Mouse (Mus musculus): Measurements from ENCODE around the gene Cog6. TPM values are rescaled to one million over a fixed set of nuclear protein-coding genes. Genes with fewer than 3 reads are reported as not detected.

Gene Cog6
- polyA plus RNA-seq (2015; fragmentation: Nextera tagmentation; extraction: Ambion mirVana) = 52.0 and 53.7 TPM in 2 replicates

- Histone ChIP-seq H3K9me3 (no peaks in the 10 kb centered on the region), H3K9ac (peak within 1 kb of the TSS; percentile 87), H3K4me1 (replicated peaks) (peaks cover 13% of the 10 kb centered on the region), H3K27ac (replicated peaks) (peak within 1 kb of the TSS; percentile 83), H3K4me2 (peak within 1 kb of the TSS; percentile 79), H3K36me3 (peaks cover 25% of the 10 kb centered on the region), H3K4me3 (peak within 1 kb of the TSS; percentile 86), H3K27me3 (no peaks in the 10 kb centered on the region; the same call in 1 of the 2 replicates)
- peak; percentile 94 for ATAC-seq (ENCODE audit: low read depth)
- 7% methylated on average over 53 of the region's 53 CpGs for WGBS
Measured at GRCm38 (mm10) chr3:53016436-53017340, at the start of gene Cog6. TSS of gene Cog6 (minus strand) at chr3:53017237.

DNA sequence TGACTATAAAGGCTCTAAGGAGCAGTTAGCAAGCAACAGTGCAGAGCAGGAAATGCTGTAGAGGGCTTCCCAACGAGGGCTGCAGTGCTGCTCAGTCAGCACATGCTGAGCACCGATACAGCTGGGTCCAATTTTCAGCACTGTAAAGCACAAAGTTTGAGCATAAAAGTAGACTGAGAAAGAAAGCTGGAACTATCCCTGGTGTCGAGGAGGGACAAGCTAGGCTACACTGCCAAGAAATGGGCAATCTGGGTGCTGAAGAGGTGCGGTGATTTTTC lies 49.0 kb upstream of the Cog6 start:
- Histone ChIP-seq H3K9me3 (no peaks in the 10 kb centered on the region), H3K4me3 (no peak overlapping the region), H3K27ac (replicated peaks) (peak overlapping the region; percentile 62), H3K9ac (no peak overlapping the region), H3K4me2 (no peak overlapping the region), H3K27me3 (no peaks in the 10 kb centered on the region), H3K36me3 (no peaks in the 10 kb centered on the region), H3K4me1 (replicated peaks) (peaks cover 39% of the 10 kb centered on the region)
- no peak for ATAC-seq (ENCODE audit: low read depth)
- 68% methylated on average over 4 of the region's 4 CpGs for WGBS

- Histone ChIP-seq H3K4me1 (replicated peaks) (peaks cover 39% of the 10 kb centered on the region), H3K4me2 (no peak overlapping the region), H3K4me3 (no peak overlapping the region), H3K36me3 (no peaks in the 10 kb centered on the region), H3K27ac (replicated peaks) (peak overlapping the region; percentile 62; the same call in 1 of the 2 replicates), H3K9ac (no peak overlapping the region), H3K9me3 (no peaks in the 10 kb centered on the region), H3K27me3 (no peaks in the 10 kb centered on the region)
- ATAC-seq (ENCODE audit: low read depth) = peak; percentile 71
- WGBS = 55% methylated on average over 13 of the region's 13 CpGs
Measured at GRCm38 (mm10) chr3:53065267-53066094, 48.4 kb upstream of the Cog6 start.

GRCm38 (mm10) chr3:53063423-53064147 lies 46.5 kb upstream of the Cog6 start:
- 64% methylated on average over 13 of the region's 13 CpGs for whole genome bisulfite sequencing
- no peaks in the 10 kb centered on the region for H3K9me3 ChIP-seq
- H3K4me3 ChIP-seq = no peak overlapping the region
- H3K27ac ChIP-seq (replicated peaks) = peak overlapping the region; percentile 6; the same call in 1 of the 2 replicates
- H3K9ac ChIP-seq = no peak overlapping the region
- peaks cover 49% of the 10 kb centered on the region for H3K4me1 ChIP-seq (replicated peaks)
- H3K4me2 ChIP-seq = no peak overlapping the region
- H3K27me3 ChIP-seq = no peaks in the 10 kb centered on the region
- no peak for ATAC-seq (ENCODE audit: low read depth)
- H3K36me3 ChIP-seq = no peaks in the 10 kb centered on the region

- no peak for ATAC-seq (ENCODE audit: low read depth)
- H3K27me3 ChIP-seq = no peaks in the 10 kb centered on the region
- H3K4me1 ChIP-seq (replicated peaks) = peaks cover 45% of the 10 kb centered on the region
- H3K9me3 ChIP-seq = no peaks in the 10 kb centered on the region
- H3K27ac ChIP-seq (replicated peaks) = no peak overlapping the region
- H3K4me2 ChIP-seq = no peak overlapping the region
- 80% methylated on average over 2 of the region's 2 CpGs for WGBS
- H3K9ac ChIP-seq = no peak overlapping the region
- no peaks in the 10 kb centered on the region for H3K36me3 ChIP-seq
- H3K4me3 ChIP-seq = no peak overlapping the region
Measured at GRCm38 (mm10) chr3:53059959-53060358, 42.9 kb upstream of the Cog6 start.

GRCm38 (mm10) chr3:53056430-53056829 lies 39.4 kb upstream of the Cog6 start:
- Histone ChIP-seq H3K36me3 (no peaks in the 10 kb centered on the region), H3K4me1 (replicated peaks) (peaks cover 43% of the 10 kb centered on the region), H3K9ac (no peak overlapping the region), H3K4me2 (no peak overlapping the region), H3K27ac (replicated peaks) (no peak overlapping the region), H3K9me3 (no peaks in the 10 kb centered on the region), H3K27me3 (no peaks in the 10 kb centered on the region), H3K4me3 (no peak overlapping the region)
- 86% methylated on average over 10 of the region's 10 CpGs for WGBS
- no peak for ATAC-seq (ENCODE audit: low read depth)

- no peak for ATAC-seq (ENCODE audit: low read depth)
- Histone ChIP-seq H3K4me1 (replicated peaks) (peaks cover 29% of the 10 kb centered on the region), H3K4me3 (no peak overlapping the region), H3K27me3 (no peaks in the 10 kb centered on the region), H3K9ac (no peak overlapping the region), H3K36me3 (no peaks in the 10 kb centered on the region), H3K4me2 (no peak overlapping the region), H3K9me3 (no peaks in the 10 kb centered on the region), H3K27ac (replicated peaks) (no peak overlapping the region)
- WGBS = 22% methylated on average over 8 of the region's 8 CpGs
Measured at GRCm38 (mm10) chr3:53052385-53052784, 35.3 kb upstream of the Cog6 start.

DNA sequence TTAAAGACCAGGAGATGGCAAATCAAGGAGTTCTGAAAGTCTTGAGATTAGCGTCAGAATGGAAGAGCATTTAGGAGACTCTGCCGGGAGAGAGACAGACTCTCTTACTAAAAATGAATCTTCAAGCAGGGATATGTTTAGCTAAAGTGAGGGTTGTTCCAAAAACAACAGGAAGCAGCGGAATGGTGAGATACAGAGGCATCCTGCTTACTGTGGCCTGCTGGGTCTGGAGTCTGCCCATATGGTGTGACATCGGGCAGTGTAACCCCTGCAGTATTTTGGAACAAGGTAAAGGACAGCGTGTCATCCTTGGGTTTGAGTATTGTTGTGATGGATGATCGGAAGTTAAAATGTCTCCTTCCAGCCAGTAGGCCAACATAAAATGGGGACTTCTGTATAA lies 29.3 kb upstream of the Cog6 start:
- no peak for ATAC-seq (ENCODE audit: low read depth)

DNA sequence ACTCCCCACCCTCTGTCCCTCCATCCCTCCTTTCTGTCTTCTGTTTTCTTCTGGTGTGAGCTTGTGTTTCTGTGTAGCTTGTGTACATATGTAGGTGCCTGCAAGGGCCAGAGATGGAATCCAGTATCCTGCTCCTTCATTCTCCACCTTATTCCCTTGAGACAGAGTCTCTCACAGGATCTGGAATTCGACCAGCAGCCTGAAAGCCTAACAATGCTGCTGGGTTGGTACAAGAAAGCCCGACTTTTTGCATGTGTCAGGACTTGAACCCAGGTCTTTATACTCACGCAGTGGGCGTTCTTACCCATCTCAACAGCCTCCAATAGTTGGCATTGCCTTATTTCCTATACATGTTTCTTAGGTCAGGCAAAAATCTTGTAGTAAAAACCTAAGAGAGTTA lies 28.7 kb upstream of the Cog6 start:
- Histone ChIP-seq H3K36me3 (no peaks in the 10 kb centered on the region), H3K27ac (replicated peaks) (no peak overlapping the region), H3K4me2 (peak overlapping the region; percentile 35), H3K27me3 (peaks cover 7% of the 10 kb centered on the region), H3K9ac (no peak overlapping the region), H3K4me3 (no peak overlapping the region), H3K4me1 (replicated peaks) (peaks cover 44% of the 10 kb centered on the region), H3K9me3 (no peaks in the 10 kb centered on the region)
- 89% methylated on average over 4 of the region's 4 CpGs for WGBS
- ATAC-seq (ENCODE audit: low read depth) = no peak

More for the DNA sequence above, 29.3 kb upstream of the Cog6 start:
- no peaks in the 10 kb centered on the region for H3K9me3 ChIP-seq
- 86% methylated on average over 6 of the region's 6 CpGs for WGBS
- peaks cover 45% of the 10 kb centered on the region for H3K4me1 ChIP-seq (replicated peaks)
- H3K4me2 ChIP-seq = no peak overlapping the region
- no peaks in the 10 kb centered on the region for H3K36me3 ChIP-seq
- no peak overlapping the region for H3K4me3 ChIP-seq
- no peak overlapping the region for H3K27ac ChIP-seq (replicated peaks)
- peaks cover 7% of the 10 kb centered on the region for H3K27me3 ChIP-seq
- no peak overlapping the region for H3K9ac ChIP-seq

- no peak for ATAC-seq (ENCODE audit: low read depth)
- Histone ChIP-seq H3K9me3 (no peaks in the 10 kb centered on the region), H3K4me1 (replicated peaks) (peaks cover 44% of the 10 kb centered on the region), H3K36me3 (no peaks in the 10 kb centered on the region), H3K27ac (replicated peaks) (peak overlapping the region; percentile 74), H3K27me3 (peaks cover 13% of the 10 kb centered on the region), H3K4me3 (peak overlapping the region; percentile 74), H3K9ac (peak overlapping the region; percentile 52; the same call in 1 of the 2 replicates), H3K4me2 (peak overlapping the region; percentile 87)
- WGBS = 30% methylated on average over 11 of the region's 11 CpGs
Measured at GRCm38 (mm10) chr3:53044682-53045299, 27.8 kb upstream of the Cog6 start.

GRCm38 (mm10) chr3:53044238-53044637 lies 27.2 kb upstream of the Cog6 start:
- H3K27ac ChIP-seq (replicated peaks) = peak overlapping the region; percentile 74
- 34% methylated on average over 7 of the region's 7 CpGs for WGBS
- no peaks in the 10 kb centered on the region for H3K36me3 ChIP-seq
- peak overlapping the region; percentile 87 for H3K4me2 ChIP-seq
- H3K9me3 ChIP-seq = no peaks in the 10 kb centered on the region
- H3K4me3 ChIP-seq = peak overlapping the region; percentile 74
- H3K27me3 ChIP-seq = peaks cover 15% of the 10 kb centered on the region
- ATAC-seq (ENCODE audit: low read depth) = no peak
- H3K4me1 ChIP-seq (replicated peaks) = peaks cover 44% of the 10 kb centered on the region
- peak overlapping the region; percentile 52; the same call in 1 of the 2 replicates for H3K9ac ChIP-seq

Measured in neural tube, embryonic 13.5 days (tissue).